Mouse (Mus musculus) hindbrain, postnatal 0 days (tissue): ENCODE data around the gene Mylip. TPM values are rescaled to one million over a fixed set of nuclear protein-coding genes. Genes with fewer than 3 reads are reported as not detected.
A peak's percentile ranks its signal among the peaks of the same experiment; 100 is the strongest.

Experiments
- ATAC-seq: fragments of 200-750 bp; cut with Nextera tagmentation; 2 replicates; pipeline ENCODE4 v1.8.0; 2017; ENCODE audit warnings: mild to moderate bottlenecking, moderate TSS enrichment, moderate library complexity
- DNase-seq: peaks from one replicate; pipeline ENCODE4 v3.0.0-alpha.2; 2015; ENCODE audit warnings: low spot score
- H3K27ac ChIP-seq: fragments of 300-500 bp; sonication (generic); 2 replicates; pipeline ENCODE4 v1.5.1; 2014; ENCODE audit warnings: mild to moderate bottlenecking
- H3K27me3 ChIP-seq: fragments of 300-500 bp; sonication (generic); 2 replicates; pipeline ENCODE4 v1.6.1; 2014; ENCODE audit warnings: low read length, mixed read lengths; ENCODE audit not compliant: insufficient read depth
- H3K36me3 ChIP-seq: fragments of 300-500 bp; sonication (generic); 2 replicates; pipeline ENCODE4 v1.6.1; 2014; ENCODE audit warnings: low read length, mixed read lengths; ENCODE audit not compliant: insufficient read depth
- H3K4me1 ChIP-seq: fragments of 300-500 bp; sonication (generic); 2 replicates; pipeline ENCODE4 v1.6.1; 2014; ENCODE audit warnings: antibody characterized with exemption, low read length, mixed read lengths; ENCODE audit not compliant: insufficient read depth
- H3K4me2 ChIP-seq: fragments of 300-500 bp; sonication (generic); 2 replicates; pipeline ENCODE4 v1.6.1; 2014; ENCODE audit warnings: low read depth, mild to moderate bottlenecking, low read length, moderate library complexity, mixed read lengths
- H3K4me3 ChIP-seq: fragments of 300-500 bp; sonication (generic); 2 replicates; pipeline ENCODE4 v1.5.1; 2014; ENCODE audit warnings: low read length
- H3K9ac ChIP-seq: fragments of 300-500 bp; sonication (generic); replicated peaks from 2 replicates; pipeline ENCODE4 v1.6.1; 2014; ENCODE audit warnings: mild to moderate bottlenecking, low read length, moderate library complexity, mixed read lengths
- H3K9me3 ChIP-seq: fragments of 300-500 bp; sonication (generic); 2 replicates; pipeline ENCODE4 v1.6.1; 2016; ENCODE audit warnings: low read length, mixed read lengths
- CTCF ChIP-seq: IDR thresholded peaks from 2 replicates; pipeline ENCODE4 v1.5.1; 2016; ENCODE audit warnings: antibody characterized with exemption, control low read depth, low read depth
- WGBS: fragments of 180-500 bp; shearing (Covaris S2); extraction: QIAGEN DNeasy Blood & Tissue Kit; methylation state at CpG from one replicate; pipeline ENCODE4 v1.1.7; 2014; 5-methylcytosine and 5-hydroxymethylcytosine counted together
- polyA plus RNA-seq: library from polyadenylated mRNA; unstranded; fragments of >200 nt; fragmentation: Nextera tagmentation; extraction: Ambion mirVana; gene quantifications from 2 replicates; pipeline ENCODE4 v1.2.1, GENCODE M21; 2015
- total RNA-seq: library from RNA; depleted of rRNA; stranded (reverse); fragments of >200 nt; gene quantifications from 2 replicates; pipeline ENCODE4 v1.2.3, GENCODE M21; 2014; rRNA removed

The Mylip gene
- total RNA-seq (13.0 and 15.1 TPM in 2 replicates), polyA plus RNA-seq (4.4 and 4.6 TPM in 2 replicates)

- Histone ChIP-seq H3K36me3 (no peaks in the 10 kb centered on the region), H3K4me2 (peak within 1 kb of the TSS; percentile 83), H3K4me3 (peak within 1 kb of the TSS; percentile 80), H3K4me1 (peaks cover 8% of the 10 kb centered on the region; the same call in 1 of the 2 replicates), H3K9me3 (no peaks in the 10 kb centered on the region), H3K9ac (peak within 1 kb of the TSS; percentile 72), H3K27me3 (no peaks in the 10 kb centered on the region), H3K27ac (peak within 1 kb of the TSS; percentile 73)
- under 1% methylated on average over 71 of the region's 81 CpGs for WGBS
- ATAC-seq = peak; percentile 98
- TF ChIP-seq CTCF = peak; percentile 45
- DNase-seq = peak; percentile 98
Observed at GRCm38 (mm10) chr13:45389448-45390311, at the start of gene Mylip. Gene Mylip, plus strand, starts transcription at chr13:45389742.

- Histone ChIP-seq H3K9ac (no peak overlapping the region), H3K9me3 (no peaks in the 10 kb centered on the region), H3K27ac (no peak overlapping the region), H3K36me3 (no peaks in the 10 kb centered on the region), H3K4me2 (no peak overlapping the region), H3K4me3 (no peak overlapping the region), H3K27me3 (no peaks in the 10 kb centered on the region), H3K4me1 (no peaks in the 10 kb centered on the region)
- DNase-seq (no peak), ATAC-seq (no peak)
- TF ChIP-seq CTCF = no peak
Observed at GRCm38 (mm10) chr13:45341991-45342390, 47.6 kb upstream of the Mylip start.

- DNase-seq (no peak), ATAC-seq (no peak)
- TF ChIP-seq CTCF = no peak
- no peaks in the 10 kb centered on the region for H3K9me3 ChIP-seq
- no peak overlapping the region for H3K27ac ChIP-seq
- no peak overlapping the region for H3K4me3 ChIP-seq
- H3K4me1 ChIP-seq = no peaks in the 10 kb centered on the region
- H3K36me3 ChIP-seq = no peaks in the 10 kb centered on the region
- no peak overlapping the region for H3K9ac ChIP-seq
- 75% methylated on average over 6 of the region's 6 CpGs for WGBS
- no peak overlapping the region for H3K4me2 ChIP-seq
- no peaks in the 10 kb centered on the region for H3K27me3 ChIP-seq
Observed at GRCm38 (mm10) chr13:45343541-45343940, 46.0 kb upstream of the Mylip start.

GRCm38 (mm10) chr13:45343966-45344365 is 45.6 kb upstream of the Mylip start:
- ATAC-seq (no peak), DNase-seq (no peak)
- Histone ChIP-seq H3K4me3 (no peak overlapping the region), H3K4me1 (no peaks in the 10 kb centered on the region), H3K36me3 (no peaks in the 10 kb centered on the region), H3K9me3 (no peaks in the 10 kb centered on the region), H3K4me2 (no peak overlapping the region), H3K27ac (no peak overlapping the region), H3K9ac (no peak overlapping the region), H3K27me3 (no peaks in the 10 kb centered on the region)
- WGBS = 47% methylated on average over 4 of the region's 4 CpGs
- TF ChIP-seq CTCF = no peak

- H3K4me3 ChIP-seq = no peak overlapping the region
- H3K27ac ChIP-seq = no peak overlapping the region
- H3K9ac ChIP-seq = no peak overlapping the region
- no peak overlapping the region for H3K4me2 ChIP-seq
- no peaks in the 10 kb centered on the region for H3K4me1 ChIP-seq
- no peaks in the 10 kb centered on the region for H3K27me3 ChIP-seq
- ATAC-seq (no peak), DNase-seq (peak; percentile 15)
- TF ChIP-seq CTCF = no peak
- 20% methylated on average over 14 of the region's 14 CpGs for WGBS
- no peaks in the 10 kb centered on the region for H3K36me3 ChIP-seq
- H3K9me3 ChIP-seq = no peaks in the 10 kb centered on the region
Observed at GRCm38 (mm10) chr13:45345471-45346159, 43.9 kb upstream of the Mylip start.

GRCm38 (mm10) chr13:45351483-45351882 is 38.1 kb upstream of the Mylip start:
- no peak overlapping the region for H3K4me3 ChIP-seq
- DNase-seq (no peak), ATAC-seq (no peak)
- no peak for TF ChIP-seq CTCF
- no peak overlapping the region for H3K4me2 ChIP-seq
- H3K9me3 ChIP-seq = no peaks in the 10 kb centered on the region
- H3K27ac ChIP-seq = no peak overlapping the region
- H3K4me1 ChIP-seq = no peaks in the 10 kb centered on the region
- WGBS = 84% methylated on average over 5 of the region's 5 CpGs
- no peaks in the 10 kb centered on the region for H3K27me3 ChIP-seq
- no peak overlapping the region for H3K9ac ChIP-seq
- no peaks in the 10 kb centered on the region for H3K36me3 ChIP-seq
